Mouse (Mus musculus) colon, adult 2 months (tissue): ENCODE measurements around the gene Nxf2. TPM values are rescaled to one million over a fixed set of nuclear protein-coding genes. Genes with fewer than 3 reads are reported as not detected.

ENCODE experiments used
- polyA plus RNA-seq: library from polyadenylated mRNA; depleted of rRNA; stranded (reverse); fragments of >200 nt; gene quantifications from 2 replicates; pipeline ENCODE4 v1.2.3, GENCODE M21; 2012; rRNA removed

Nxf2 gene
- polyA plus RNA-seq = not detected in 2 replicates

GRCm38 (mm10) chrX:134964546-134964945 is at the start of gene Nxf2:
Gene Nxf2 (minus strand): TSS chrX:134964754.

DNA sequence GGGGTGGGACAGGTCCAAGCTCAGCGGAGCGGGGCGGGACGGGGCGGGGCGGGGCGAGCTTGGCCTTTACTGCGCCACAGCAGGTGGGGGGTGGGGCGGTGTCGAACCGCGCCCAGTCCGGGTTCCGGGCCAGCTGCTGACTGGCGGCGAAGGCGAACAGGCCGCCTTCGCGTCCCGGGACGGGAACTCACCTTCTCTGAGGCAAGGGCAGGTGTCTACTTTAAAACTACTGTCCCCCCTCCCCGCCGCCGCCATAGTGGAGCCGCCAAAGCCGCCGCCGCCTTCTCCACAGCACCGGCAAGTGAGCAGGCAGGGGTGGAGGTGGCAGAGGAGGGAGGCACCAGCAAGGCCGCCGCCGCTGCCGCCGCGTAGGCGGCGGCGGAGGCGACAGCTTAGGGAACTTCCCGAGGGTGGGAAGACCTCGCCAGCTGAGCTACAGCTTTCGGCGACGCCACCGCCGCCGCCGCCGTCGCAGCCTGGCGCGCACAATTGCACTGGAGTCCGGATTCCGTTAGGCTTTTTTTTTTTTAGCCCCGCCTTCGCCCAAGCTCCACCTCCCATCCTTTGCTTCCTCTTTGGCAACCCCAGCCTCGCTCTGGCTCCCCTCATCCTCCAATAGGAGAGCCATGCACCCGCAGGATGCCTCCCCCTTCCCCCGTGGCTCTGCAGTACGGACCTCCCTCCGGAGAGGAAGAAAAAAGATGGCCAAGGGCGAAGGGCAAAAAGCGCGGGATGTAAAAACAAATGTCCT is 44.3 kb upstream of the Nxf2 start, which contains the start of gene Zmat1:
Gene Zmat1 (minus strand): TSS at position 490 of the 751 bp plus-strand sequence.

Other genes with a start within 250 kb of the Nxf2 start
- gene Armcx1, start 246.8 kb downstream of the Nxf2 start, polyA plus RNA-seq = 0.67 and 1.6 TPM in 2 replicates
- gene Armcx6, start 213.3 kb downstream of the Nxf2 start, polyA plus RNA-seq = 0.49 and 0.96 TPM in 2 replicates
- gene Armcx3, start 208.2 kb downstream of the Nxf2 start, polyA plus RNA-seq = 3.3 TPM in 2 replicates
- 7.7 and 8.5 TPM in 2 replicates for gene Armcx2, start 155.5 kb downstream of the Nxf2 start, polyA plus RNA-seq
- gene Zmat1, start 44.5 kb upstream of the Nxf2 start, polyA plus RNA-seq = 0.14 and 0.21 TPM in 2 replicates
- gene Gm15023, start 212.9 kb upstream of the Nxf2 start, polyA plus RNA-seq = not detected in 2 replicates
- gene Tceal6, start 245.9 kb upstream of the Nxf2 start, polyA plus RNA-seq = 1.1 and 1.2 TPM in 2 replicates